Mouse (Mus musculus): ENCODE data around the gene Med25.

GRCm38 (mm10) chr7:44854356-44855031 lies 38.0 kb downstream of the Med25 start:
- TF ChIP-seq CTCF (IDR thresholded peaks at IDR 0.05; ENCODE audit: borderline replicate concordance, insufficient read depth, low read depth, low read length) (no peak), POLR2A (IDR thresholded peaks at IDR 0.05; ENCODE audit: borderline replicate concordance, insufficient read depth, low read length) (peak; percentile 79)

All from cerebellum, adult 2 months (tissue).